Mouse (Mus musculus) telencephalon, adult 2 months (tissue): ENCODE results near the gene Cacna1c.
A peak's percentile ranks its signal among the peaks of the same experiment; 100 is the strongest.

Experiments used
- DNase-seq: peaks from one replicate; pipeline ENCODE4 v3.0.0-alpha.2; 2011; ENCODE audit warnings: low read depth, low spot score

The Cacna1c gene

GRCm38 (mm10) chr6:118819657-118820056, 376.6 kb downstream of the Cacna1c start:
- no peak for DNase-seq

DNA sequence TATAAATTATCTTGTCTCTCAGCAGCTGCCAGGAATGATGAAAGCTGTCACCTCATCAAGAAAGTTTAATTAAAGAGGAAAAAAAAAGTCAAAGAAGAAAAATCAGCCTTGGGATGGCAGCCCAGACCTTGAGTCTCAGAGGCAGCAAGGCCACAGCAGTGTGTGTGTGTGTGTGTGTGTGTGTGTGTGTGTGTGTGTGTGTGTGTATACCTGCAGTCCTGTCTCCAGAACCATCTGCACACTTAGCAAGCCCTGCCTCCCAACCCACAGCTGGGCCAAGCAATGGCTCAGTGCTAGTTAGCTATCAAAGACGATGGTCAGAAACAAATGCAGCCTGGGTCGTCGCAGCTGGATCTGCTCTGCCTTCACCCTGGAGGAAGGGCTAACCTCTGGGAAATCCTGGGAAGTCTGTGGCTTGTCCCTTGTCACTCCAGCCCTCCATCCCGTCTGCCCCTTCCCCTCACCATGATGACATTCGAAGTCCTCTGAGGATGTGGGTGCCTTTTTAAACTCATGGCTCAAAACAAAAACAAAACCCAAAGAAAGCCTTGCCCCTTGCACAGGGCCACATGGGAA, 378.2 kb downstream of the Cacna1c start:
- no peak for DNase-seq

- DNase-seq = no peak
These were observed 380.0 kb downstream of the Cacna1c start for GRCm38 (mm10) chr6:118816253-118816652.

GRCm38 (mm10) chr6:118812556-118812955, 383.7 kb downstream of the Cacna1c start:
- no peak for DNase-seq

DNA sequence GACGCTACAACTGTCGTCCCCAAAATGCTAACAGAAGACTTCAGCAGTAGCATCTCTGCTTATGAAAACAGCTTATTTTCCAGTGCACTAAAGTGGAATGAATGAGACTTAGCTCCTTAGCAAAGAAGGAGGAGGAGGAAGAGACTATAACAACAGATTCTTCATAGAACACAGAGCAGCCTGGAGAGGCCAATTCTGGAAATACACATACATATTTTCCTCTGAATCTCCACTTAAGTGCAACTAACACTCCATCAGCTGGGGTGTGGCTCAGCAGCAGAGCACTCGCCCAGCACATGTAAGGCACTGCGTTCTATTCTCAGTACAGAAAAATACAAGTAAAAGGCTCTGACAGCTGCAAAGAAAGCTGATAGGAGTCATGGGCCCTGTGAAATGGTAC, 384.2 kb downstream of the Cacna1c start:
- DNase-seq = peak; percentile 61

- DNase-seq = no peak
These were observed 385.4 kb downstream of the Cacna1c start for GRCm38 (mm10) chr6:118810834-118811233.

DNA sequence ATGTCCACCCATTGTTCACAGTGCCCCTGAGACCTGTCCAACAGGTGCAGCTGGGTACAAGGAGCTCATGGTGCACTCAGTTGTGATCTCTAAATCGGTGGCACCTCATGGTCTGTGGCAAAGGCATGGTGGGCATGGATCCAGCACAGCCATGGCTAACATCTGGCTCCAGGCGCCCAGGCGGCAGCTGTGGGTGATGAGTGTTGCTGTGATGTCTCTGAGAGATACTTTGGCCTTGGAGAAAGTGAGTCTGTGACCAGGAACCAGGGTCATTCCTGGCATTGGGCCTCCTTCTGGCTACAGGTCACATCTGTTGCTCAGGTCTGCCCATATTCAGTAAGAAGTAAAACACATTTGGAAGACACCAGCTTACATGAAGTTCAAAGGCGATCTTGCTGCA, 391.1 kb downstream of the Cacna1c start:
- no peak for DNase-seq

- DNase-seq = peak; percentile 48
These were observed 393.9 kb downstream of the Cacna1c start for GRCm38 (mm10) chr6:118802286-118802685.

DNA sequence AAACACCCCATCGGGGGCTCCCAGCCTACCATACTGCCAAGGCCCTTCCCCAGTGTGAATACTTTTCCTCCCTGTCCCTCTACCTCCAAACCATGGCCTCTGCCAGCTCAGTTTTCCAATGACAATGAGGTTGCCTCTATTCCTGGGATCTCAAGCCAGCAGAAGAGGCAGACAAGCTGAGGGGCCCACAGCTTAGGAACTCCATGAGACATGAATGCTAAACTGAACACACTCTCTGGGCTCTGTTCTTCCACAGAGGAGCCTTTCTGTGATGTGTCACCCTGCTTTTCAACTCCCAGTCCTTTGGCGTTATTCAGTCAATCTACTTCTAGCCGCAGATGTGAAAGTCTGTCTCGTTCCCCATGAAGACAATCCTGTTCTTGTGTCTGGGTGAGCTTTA, 399.8 kb downstream of the Cacna1c start:
- DNase-seq = no peak

DNA sequence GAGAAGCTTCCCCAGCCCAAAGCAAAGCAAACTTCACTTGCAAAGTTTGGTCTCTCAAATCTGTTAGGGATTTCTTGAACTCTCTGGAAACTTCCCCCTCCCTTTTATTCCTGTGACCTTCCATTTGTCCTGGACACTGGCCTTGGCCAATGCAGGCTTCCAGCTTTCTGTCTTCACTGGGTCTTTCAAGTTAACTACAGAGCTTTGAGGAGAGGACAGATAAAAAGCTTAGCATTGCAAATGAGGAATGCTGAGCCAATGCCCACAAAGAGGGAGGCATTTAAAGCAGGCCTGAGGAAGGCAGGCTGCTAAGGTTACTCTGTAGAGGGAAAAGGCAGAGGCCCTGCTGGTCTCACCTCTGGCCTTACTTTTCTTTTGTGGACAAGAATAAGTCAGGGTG, 400.5 kb downstream of the Cacna1c start:
- DNase-seq = no peak

GRCm38 (mm10) chr6:118791921-118792368, 404.3 kb downstream of the Cacna1c start:
- peak; percentile 50 for DNase-seq

DNA sequence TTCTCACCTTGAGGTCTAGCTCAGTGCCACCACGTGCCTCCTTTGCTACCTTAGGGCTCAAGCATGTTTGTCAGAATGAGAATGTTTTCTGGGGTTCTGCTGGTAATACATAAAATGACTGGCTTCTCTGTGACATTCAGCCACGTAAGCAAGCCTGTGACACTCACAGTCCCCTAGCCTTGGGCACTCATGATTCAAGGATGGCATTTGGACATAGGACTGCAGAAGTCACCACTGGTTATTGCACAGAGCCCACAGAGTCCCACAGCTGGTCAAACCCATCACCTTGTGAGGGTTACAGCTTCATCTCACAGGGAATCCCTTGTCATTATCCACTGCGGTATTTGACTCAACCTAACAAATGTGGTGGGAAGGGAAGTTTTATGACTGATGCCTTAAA, 408.3 kb downstream of the Cacna1c start:
- DNase-seq = no peak

GRCm38 (mm10) chr6:118780280-118780679, 415.9 kb downstream of the Cacna1c start:
- no peak for DNase-seq

DNA sequence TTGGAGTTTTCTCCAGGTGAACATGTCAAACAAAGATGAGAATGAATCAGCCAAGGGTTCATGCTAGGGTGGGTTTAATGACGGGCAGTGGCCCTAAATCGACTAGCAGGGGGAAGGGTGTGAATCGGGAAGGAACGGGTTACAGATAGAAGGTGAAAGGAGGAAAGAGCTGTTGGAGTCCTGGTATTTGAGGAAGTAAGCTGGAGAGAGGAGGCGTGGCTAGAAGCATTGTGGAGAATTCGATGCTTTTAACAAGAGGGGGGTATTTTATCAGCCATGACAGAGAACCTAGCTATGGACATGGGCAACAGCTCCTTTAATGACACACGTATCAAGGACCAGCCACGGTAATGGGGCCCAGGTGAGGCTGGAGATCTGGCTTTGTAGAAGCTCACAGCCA, 417.0 kb downstream of the Cacna1c start:
- no peak for DNase-seq

- DNase-seq = no peak
These were observed 418.8 kb downstream of the Cacna1c start for GRCm38 (mm10) chr6:118777457-118777856.

GRCm38 (mm10) chr6:118776459-118776858, 419.8 kb downstream of the Cacna1c start:
- no peak for DNase-seq

DNA sequence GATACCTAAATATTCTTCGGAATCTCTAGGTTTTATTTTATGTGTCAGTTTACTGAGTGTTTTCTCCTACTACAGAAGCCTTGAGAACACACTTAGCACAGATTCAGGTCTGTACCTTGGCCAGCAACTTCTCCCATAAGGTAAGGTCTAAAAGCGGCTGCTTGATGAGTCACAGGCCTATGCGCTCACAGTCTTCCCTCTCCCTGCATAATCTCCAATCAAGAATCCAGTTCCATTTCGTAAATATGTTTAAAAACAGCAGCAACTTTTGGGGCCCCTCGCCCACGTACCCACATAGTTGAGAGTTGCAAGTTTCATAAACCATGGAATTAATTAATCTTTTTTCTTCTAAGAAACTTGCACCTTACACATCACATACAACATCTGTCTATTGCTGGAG, 423.6 kb downstream of the Cacna1c start:
- DNase-seq = peak; percentile 62

- no peak for DNase-seq
These were observed 425.1 kb downstream of the Cacna1c start for GRCm38 (mm10) chr6:118771121-118771520.

DNA sequence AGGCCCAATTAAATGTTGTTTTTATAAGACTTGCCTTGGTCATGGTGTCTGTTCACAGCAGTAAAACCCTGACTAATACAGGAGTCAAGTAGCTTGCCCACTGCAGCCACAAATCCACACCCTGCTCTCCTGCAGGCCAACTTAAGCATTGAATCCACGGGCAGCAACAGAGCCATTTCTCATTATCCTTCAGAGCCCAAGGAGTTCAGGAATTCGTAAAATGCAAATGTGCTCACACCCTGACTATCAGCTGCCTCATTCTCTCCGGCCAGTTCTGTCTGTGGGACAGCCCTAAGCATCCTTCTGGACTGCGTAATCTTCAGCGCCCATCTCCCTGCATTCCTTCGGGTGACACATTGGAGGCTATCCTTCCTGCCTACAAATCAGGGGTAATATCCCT, 425.8 kb downstream of the Cacna1c start:
- DNase-seq = no peak

DNA sequence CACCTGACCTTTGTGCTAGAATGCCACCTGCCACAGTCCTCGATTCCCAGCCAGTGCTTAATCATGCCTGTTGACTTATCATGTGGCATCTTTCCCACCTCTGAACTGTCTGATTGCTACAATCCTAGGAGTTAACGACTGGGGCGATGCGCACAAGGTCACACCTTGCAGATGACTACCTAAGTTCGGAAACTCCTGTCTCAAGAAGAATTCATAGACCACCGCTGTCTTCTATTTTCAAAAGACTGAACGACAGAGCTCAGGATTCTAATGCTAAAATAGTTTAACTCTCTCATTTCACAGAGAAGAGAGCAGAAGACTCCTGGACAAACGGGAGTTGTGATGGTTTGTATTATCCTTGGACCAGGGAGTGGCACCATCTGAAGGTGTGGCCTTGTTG, 426.4 kb downstream of the Cacna1c start:
- DNase-seq = no peak

DNA sequence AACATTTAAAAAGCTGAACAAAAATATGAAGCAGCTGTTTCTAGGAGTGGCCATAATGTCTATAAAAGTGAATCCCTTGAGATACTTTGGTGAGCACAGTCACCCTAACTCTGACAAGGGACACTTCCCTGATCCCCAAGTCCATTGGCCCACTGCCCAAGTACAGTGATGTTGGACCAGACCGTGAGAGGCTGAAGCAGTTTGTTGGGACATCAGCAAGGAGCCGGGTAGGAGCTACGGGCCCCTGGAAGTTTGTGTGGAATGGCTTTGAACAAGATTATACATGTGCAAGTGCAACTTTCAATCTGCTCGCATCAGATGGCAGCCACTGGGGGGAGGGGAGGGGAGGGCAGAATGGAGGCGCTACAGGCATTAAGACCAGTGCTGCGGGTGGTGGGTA, 428.5 kb downstream of the Cacna1c start:
- no peak for DNase-seq

GRCm38 (mm10) chr6:118765261-118765660, 431.0 kb downstream of the Cacna1c start:
- DNase-seq = no peak

DNA sequence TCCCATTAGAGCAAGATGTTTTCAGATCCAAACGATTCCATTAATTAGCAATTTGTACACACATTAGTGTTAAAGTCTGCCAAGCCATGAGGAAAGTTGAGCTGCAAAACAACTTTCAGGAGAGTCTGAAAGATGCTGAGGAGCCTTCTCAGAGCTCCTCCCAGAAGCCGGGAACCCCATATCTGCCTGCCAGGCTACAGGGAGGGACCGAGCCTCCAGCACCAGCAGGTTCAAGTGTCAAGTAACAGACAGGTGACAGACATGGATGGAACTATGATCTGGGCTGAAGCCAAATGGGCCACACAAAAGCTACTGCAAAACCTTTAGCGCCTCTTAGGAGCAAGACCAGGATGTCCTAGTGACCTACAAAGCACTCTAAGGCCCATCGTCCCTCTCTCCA, 437.2 kb downstream of the Cacna1c start:
- no peak for DNase-seq

DNA sequence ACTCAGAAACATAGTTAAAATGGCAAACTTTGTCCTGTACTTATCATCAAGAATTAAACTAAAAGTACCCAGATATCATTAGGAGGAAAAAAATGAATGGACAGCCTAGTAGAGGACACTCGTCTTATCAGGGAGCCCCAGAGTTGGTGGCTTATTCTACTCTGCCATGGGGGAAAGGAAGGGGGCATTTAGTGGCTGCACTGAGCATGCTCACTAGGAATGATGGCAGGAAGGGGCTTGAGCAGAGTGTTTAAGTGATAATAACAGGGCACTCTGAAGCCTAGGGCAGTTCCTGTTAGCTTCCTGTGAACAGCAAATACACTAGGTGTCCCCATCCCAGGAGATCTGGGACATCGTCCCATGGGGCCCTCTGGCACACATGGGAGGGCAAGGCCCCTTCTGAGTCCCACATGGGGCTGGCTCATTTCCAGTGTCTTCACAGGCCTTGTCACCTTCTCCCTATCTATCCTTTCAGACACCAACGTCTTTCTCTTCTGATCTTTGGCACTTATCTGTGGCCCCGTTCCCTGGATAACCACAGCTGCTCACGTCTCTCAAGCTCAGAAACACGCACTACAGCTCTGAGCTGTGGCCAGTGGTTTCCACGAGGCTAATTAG, 437.8 kb downstream of the Cacna1c start:
- no peak for DNase-seq
